Mouse (Mus musculus) liver, embryonic 14.5 days (tissue): ENCODE data around the gene Nacc2. TPM values are rescaled to one million over a fixed set of nuclear protein-coding genes. Genes with fewer than 3 reads are reported as not detected.

Experiments
- ATAC-seq: fragments of 200-750 bp; cut with Nextera tagmentation; 2 replicates; pipeline ENCODE4 v1.8.0; 2017; ENCODE audit warnings: moderate number of reproducible peaks, mild to moderate bottlenecking, moderate library complexity; ENCODE audit not compliant: insufficient read depth
- DNase-seq, 3 experiments: peaks; one replicate each; pipeline ENCODE4 v3.0.0-alpha.2; 2012 to 2013; ENCODE audit warnings: low read depth in 3 of 3, low spot score in 3 of 3
- H3K27ac ChIP-seq: fragments of 300-500 bp; sonication (generic); 2 replicates; pipeline ENCODE4 v1.5.1; 2014; ENCODE audit warnings: moderate library complexity, mild to moderate bottlenecking, control low read depth, inconsistent platforms
- H3K27me3 ChIP-seq: fragments of 300-500 bp; sonication (generic); 2 replicates; pipeline ENCODE4 v1.6.1; 2014; ENCODE audit warnings: mild to moderate bottlenecking, low read length, moderate library complexity; ENCODE audit not compliant: control insufficient read depth, insufficient read depth
- H3K36me3 ChIP-seq: fragments of 300-500 bp; sonication (generic); replicated peaks from 2 replicates; pipeline ENCODE4 v1.6.1; 2014; ENCODE audit warnings: low read depth; ENCODE audit not compliant: control insufficient read depth, insufficient read depth
- H3K4me1 ChIP-seq, 2 experiments: fragments of 200-500 bp in 1 of 2; fragments of 300-500 bp in 1 of 2; sonication (generic) in 1 of 2; replicated peaks; 2 replicates each; pipeline ENCODE4 v1.6.1; 2012 to 2014; ENCODE audit warnings: antibody characterized with exemption in 1 of 2, inconsistent platforms in 1 of 2, low read length in 1 of 2; ENCODE audit not compliant: control insufficient read depth in 2 of 2, insufficient read depth in 2 of 2
- H3K4me2 ChIP-seq: fragments of 300-500 bp; sonication (generic); 2 replicates; pipeline ENCODE4 v1.6.1; 2014; ENCODE audit warnings: low read depth, mild to moderate bottlenecking, control low read depth, moderate library complexity
- H3K4me3 ChIP-seq, 2 experiments: fragments of 200-500 bp in 1 of 2; fragments of 300-500 bp in 1 of 2; sonication (generic) in 1 of 2; 2 replicates each; pipeline ENCODE4 v1.5.1; 2012 to 2014; ENCODE audit warnings: low read depth in 2 of 2, low read length in 2 of 2, mild to moderate bottlenecking in 2 of 2, control low read depth in 1 of 2, inconsistent platforms in 1 of 2, moderate library complexity in 1 of 2; ENCODE audit not compliant: insufficient read depth in 1 of 2
- H3K9ac ChIP-seq: fragments of 300-500 bp; sonication (generic); replicated peaks from 2 replicates; pipeline ENCODE4 v1.6.1; 2014; ENCODE audit warnings: mild to moderate bottlenecking, control low read depth, moderate library complexity
- H3K9me3 ChIP-seq: fragments of 300-500 bp; sonication (generic); 2 replicates; pipeline ENCODE4 v1.6.1; 2016; ENCODE audit warnings: low read length, mixed read lengths; ENCODE audit not compliant: control insufficient read depth
- CTCF ChIP-seq: IDR thresholded peaks from 2 replicates; pipeline ENCODE4 v1.5.1; 2016; ENCODE audit warnings: antibody characterized with exemption, low read depth, control low read depth
- EP300 ChIP-seq: IDR thresholded peaks from 2 replicates; pipeline ENCODE4 v1.6.1; 2016; ENCODE audit warnings: antibody characterized with exemption, low read depth
- WGBS: fragments of 180-500 bp; shearing (Covaris S2); extraction: QIAGEN DNeasy Blood & Tissue Kit; methylation state at CpG from one replicate; pipeline ENCODE4 v1.1.7; 2014; ENCODE audit not compliant: insufficient replicate concordance; 5-methylcytosine and 5-hydroxymethylcytosine counted together
- polyA plus RNA-seq, 2 experiments: library from polyadenylated mRNA; depleted of rRNA in 1 of 2; stranded (reverse) in 1 of 2; unstranded in 1 of 2; fragments of >200 nt; fragmentation: Nextera tagmentation in 1 of 2; extraction: Ambion mirVana in 1 of 2; gene quantifications; 2 replicates each; pipeline versions ENCODE4 v1.2.1 to v1.2.3; 2012 to 2014

Nacc2 gene
- polyA plus RNA-seq (2012; rRNA removed) = 1.4 TPM in 2 replicates
- polyA plus RNA-seq (2014; fragmentation: Nextera tagmentation; extraction: Ambion mirVana) = 2.4 and 3.1 TPM in 2 replicates

DNA sequence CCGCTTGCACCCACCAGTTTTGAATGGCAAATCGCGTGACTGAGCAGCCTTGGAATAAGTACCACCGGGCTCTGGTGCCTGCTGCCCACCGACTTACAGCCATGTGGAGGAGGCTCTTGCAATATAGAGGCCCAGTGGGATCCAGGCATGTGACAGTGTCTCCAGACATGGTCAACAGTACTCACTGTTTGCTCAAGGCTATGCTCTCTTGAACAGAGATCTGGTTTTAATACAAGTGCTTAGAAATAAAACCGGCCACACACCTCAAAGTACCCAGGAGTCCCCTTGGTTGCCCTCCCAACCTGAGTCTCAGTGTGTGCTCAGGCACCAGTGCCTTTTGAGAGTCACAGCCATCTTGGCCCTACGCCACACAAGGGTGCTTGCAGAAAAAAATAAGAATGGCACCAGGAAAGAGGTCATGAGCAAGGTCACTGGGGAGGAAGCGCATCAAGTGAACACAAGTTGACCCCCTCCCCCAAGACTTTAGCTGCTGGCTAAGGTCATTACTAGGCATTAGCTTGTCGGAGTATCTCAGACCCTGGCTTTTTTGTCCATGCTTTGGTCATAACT lies at the start of gene Nacc2:
Gene Nacc2 (minus strand): TSS at position 142 of the 570 bp plus-strand sequence.
- DNase-seq = no peak
- no peak for TF ChIP-seq CTCF
- TF ChIP-seq EP300 = no peak
- peak within 1 kb of the TSS; percentile 1 for H3K9ac ChIP-seq
- ATAC-seq = no peak
- no peaks in the 10 kb centered on the region for H3K9me3 ChIP-seq
- H3K4me3 ChIP-seq = peak within 1 kb of the TSS; percentile 62 to 63
- peaks cover 3 to 13% of the 10 kb centered on the region in 2 experiments; a peak in 3 of 4 replicates for H3K4me1 ChIP-seq
- no peak within 1 kb of the TSS for H3K27ac ChIP-seq
- peak within 1 kb of the TSS; percentile 73 for H3K4me2 ChIP-seq
- H3K27me3 ChIP-seq = peaks cover 31% of the 10 kb centered on the region
- no peaks in the 10 kb centered on the region for H3K36me3 ChIP-seq
- 34% methylated on average over 9 of the region's 9 CpGs for WGBS

DNA sequence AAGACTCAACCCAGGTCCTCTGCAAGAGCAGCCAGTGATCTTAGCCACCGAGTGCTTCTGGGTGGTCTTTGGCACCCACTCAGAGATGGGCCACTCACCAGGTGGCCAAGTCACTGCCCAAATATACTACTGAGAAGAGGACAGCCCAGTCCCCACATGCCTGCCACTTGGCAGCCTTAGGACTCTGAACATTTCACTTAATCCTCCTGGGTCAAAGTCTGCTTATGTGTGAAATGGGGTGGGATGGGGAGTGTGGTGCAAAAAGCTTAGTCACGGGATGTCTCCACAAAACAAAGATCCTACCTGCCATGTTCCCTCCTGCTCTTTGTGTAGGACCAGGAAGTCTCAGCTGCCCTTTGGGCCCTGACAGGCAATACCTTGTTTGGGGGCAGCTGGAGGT lies 49.1 kb upstream of the Nacc2 start:
- TF ChIP-seq CTCF = no peak
- TF ChIP-seq EP300 = no peak
- Histone ChIP-seq H3K4me1 (peaks cover 6 to 11% of the 10 kb centered on the region in 2 experiments; a peak in 3 of 4 replicates), H3K4me2 (no peak overlapping the region), H3K27me3 (no peaks in the 10 kb centered on the region), H3K9me3 (no peaks in the 10 kb centered on the region), H3K9ac (no peak overlapping the region), H3K27ac (no peak overlapping the region), H3K36me3 (no peaks in the 10 kb centered on the region), H3K4me3 (no peak overlapping the region)
- WGBS = 56% methylated on average over 2 of the region's 2 CpGs
- DNase-seq (no peak), ATAC-seq (no peak)

DNA sequence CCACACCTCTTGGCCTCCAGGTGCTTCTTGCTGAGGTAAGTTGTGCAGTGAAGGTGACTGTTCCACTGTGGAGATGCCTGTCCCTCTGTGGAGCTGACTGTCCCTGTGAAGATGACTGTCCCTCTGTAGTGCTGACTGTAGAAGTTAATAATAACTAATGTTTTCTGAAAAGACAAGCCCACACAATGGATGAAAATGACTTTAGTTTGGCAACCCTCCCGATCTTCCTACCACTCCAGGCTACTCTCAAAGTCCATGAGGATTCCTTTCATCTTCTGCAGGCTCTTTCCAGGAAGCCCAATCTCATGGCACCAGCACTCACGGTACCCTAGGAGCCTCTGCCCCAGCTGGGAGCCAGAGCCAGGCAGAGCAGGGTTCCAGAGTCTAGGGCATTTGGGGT lies 47.4 kb upstream of the Nacc2 start:
- no peak overlapping the region for H3K9ac ChIP-seq
- no peak overlapping the region for H3K4me3 ChIP-seq
- ATAC-seq (no peak), DNase-seq (no peak)
- H3K4me2 ChIP-seq = no peak overlapping the region
- H3K9me3 ChIP-seq = no peaks in the 10 kb centered on the region
- TF ChIP-seq CTCF (no peak), EP300 (no peak)
- H3K27me3 ChIP-seq = no peaks in the 10 kb centered on the region
- no peaks in the 10 kb centered on the region for H3K36me3 ChIP-seq
- WGBS = 39% methylated on average over 2 of the region's 2 CpGs
- no peaks in the 10 kb centered on the region for H3K4me1 ChIP-seq
- H3K27ac ChIP-seq = no peak overlapping the region

DNA sequence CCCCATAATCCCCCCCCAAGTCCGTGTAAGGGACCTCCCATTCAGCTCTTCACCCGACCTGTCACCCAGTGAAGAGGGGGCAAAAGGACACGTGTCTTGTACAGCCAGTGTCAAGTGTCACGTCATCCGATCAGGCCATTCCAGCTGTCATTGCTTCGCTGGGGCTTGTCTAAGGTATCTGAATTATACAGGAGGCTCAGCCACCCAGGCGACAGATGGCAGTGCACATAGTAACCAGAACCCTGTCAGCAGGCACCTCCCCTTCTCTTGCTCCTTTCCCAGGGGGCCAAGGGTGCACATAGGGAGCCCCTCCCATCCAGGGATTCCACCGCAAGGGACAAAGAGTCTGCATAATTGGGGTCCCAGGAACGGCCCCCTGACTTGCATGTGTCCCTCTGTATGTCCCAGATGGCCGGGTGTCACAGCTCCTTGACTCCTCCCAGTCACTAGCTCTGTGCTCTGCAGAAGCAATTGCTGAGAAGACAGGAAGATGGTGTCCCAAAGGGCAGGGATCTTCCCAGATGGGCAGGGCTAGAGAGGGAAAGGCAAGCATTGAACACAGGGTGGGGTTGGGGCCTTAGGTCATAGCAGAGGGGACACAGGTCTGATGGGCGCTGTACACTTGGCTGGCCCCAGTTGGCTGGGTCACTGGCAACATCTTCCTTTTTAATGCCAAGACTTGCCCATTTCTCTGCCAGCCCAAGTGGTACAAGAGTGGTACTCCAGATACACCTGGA lies 46.0 kb upstream of the Nacc2 start:
- Histone ChIP-seq H3K9me3 (no peaks in the 10 kb centered on the region), H3K4me1 (no peaks in the 10 kb centered on the region), H3K4me2 (no peak overlapping the region), H3K27me3 (no peaks in the 10 kb centered on the region), H3K27ac (no peak overlapping the region), H3K9ac (no peak overlapping the region), H3K4me3 (no peak overlapping the region), H3K36me3 (no peaks in the 10 kb centered on the region)
- 39% methylated on average over 11 of the region's 11 CpGs for WGBS
- TF ChIP-seq EP300 = no peak
- no peak for TF ChIP-seq CTCF
- ATAC-seq (no peak), DNase-seq (no peak)

DNA sequence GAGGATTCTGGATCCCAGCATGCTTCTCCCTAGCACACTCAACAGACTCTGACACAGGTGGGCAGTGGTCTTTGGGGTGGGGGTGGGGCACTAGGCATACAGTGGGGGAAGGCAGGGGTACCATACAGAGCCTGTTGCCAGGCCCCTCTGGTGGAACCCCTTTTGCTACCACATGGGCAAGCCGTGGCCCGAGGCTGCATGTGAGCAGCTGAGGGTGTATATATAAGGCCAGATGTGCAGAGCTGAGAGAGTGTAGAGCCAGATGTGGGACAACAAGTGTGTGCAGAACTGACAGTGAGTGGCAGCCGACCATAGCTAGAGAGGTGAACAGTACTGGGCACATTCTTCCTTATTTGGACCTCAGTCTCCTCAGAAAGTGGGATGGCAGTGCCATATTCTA lies 43.9 kb upstream of the Nacc2 start:
- Histone ChIP-seq H3K4me1 (no peaks in the 10 kb centered on the region; a peak in 1 of 4 replicates), H3K4me2 (no peak overlapping the region), H3K9ac (no peak overlapping the region), H3K9me3 (no peaks in the 10 kb centered on the region), H3K4me3 (no peak overlapping the region), H3K36me3 (no peaks in the 10 kb centered on the region), H3K27me3 (no peaks in the 10 kb centered on the region), H3K27ac (no peak overlapping the region)
- DNase-seq = no peak
- TF ChIP-seq CTCF (no peak), EP300 (no peak)
- ATAC-seq = no peak
- 77% methylated on average over 3 of the region's 3 CpGs for WGBS
